Mouse (Mus musculus) layer of hippocampus, postnatal 10 days (tissue): ENCODE measurements around the gene Agap1. TPM values are rescaled to one million over a fixed set of nuclear protein-coding genes. Genes with fewer than 3 reads are reported as not detected.
A peak's percentile ranks its signal among the peaks of the same experiment; 100 is the strongest.

Source experiments
- DNase-seq, 2 experiments: peaks; one replicate each; pipeline ENCODE4 v3.0.0; 2021; ENCODE audit warnings: low spot score in 2 of 2
- total RNA-seq, 2 experiments: library from RNA; stranded (reverse); gene quantifications; 2 replicates each; pipeline ENCODE4 v1.2.3; 2021

The Agap1 gene
- total RNA-seq, 2 experiments from 2014 or later = 313 to 315 TPM

DNA sequence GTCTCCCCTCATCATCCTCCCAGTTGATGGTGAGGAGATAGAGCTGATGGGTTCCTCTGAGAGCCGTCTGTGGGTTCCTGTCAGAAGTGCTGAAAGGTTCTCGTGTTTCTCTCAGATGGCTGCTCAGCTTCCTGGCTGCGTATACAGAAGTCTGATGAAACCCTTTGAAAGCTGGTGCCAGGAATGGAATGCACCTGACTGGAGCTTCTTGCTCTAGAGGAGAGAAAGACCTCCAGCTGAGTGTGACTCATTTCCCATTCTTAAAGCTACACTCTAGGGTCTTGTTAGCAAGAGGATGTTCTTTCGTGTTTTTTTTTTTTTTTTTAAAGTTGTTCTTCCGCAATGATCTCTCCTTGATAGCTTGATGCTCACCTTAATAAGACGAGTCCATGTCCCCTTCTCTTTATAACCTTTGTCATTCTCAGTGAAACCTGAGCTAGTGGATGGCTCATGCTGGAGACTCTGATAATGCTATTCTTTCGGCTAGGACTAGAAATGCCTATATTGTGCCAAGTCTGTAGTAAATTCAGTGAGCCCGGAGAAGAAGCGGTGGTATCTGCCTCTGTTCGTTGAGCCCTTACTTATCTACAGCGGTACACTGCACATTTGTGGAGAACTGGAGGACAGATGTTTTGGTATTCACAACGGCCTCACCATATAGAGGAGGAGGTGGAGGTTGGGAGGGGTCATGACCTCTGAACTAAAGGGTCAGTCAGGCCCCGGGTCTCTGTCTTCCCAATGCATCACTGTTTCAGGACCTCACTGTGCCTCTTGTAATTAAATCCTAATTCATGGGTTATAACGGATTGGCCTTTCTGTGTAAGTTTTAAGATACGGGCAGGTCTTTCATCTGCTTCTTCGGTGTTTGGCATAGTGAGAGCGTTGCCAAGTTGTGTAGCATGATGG is 2.8 kb downstream of the Agap1 start:
- DNase-seq = no peak

GRCm38 (mm10) chr1:89461881-89462280 is 7.3 kb downstream of the Agap1 start:
- no peak for DNase-seq

- no peak for DNase-seq
These were observed 8.5 kb downstream of the Agap1 start for GRCm38 (mm10) chr1:89463138-89463537.

- DNase-seq = peak; percentile 38 to 43
These were observed 10.9 kb downstream of the Agap1 start for GRCm38 (mm10) chr1:89465417-89466002.

DNA sequence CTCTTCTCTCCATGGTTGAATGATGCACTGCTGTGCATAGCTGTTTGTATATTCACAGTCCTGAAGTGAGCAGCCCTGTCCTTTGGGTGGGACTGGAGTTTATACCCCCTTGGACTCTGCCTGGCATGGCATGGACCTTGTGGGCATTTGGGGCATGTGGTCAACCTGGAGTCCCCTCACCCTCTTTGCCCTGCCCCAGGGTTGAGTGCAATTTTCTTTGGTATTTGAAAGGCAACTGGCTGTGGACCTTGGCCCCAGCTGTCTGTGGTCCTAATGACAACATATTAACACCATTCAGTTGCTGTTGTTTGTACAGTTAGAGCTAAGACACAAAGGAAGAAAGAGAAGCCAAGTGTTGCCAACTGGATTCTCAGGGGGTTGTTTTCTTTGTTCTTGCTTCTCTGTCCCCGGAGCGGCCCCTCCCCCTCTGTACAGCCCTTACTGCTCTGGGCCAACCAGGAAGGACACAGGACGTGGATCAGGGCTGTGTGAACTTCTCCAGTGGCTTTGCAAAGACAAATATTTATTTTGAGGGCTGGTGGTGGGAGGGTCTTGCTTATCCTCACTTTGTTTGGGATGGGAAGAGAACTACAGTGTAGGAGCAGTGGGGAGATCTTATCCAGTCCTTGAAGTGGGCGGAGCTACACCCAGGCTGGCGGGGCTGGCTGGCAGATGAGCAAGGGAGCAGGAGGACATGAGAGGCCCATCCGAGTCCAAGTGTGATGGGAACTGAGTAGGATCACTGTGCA is 12.9 kb downstream of the Agap1 start:
- DNase-seq = no peak

DNA sequence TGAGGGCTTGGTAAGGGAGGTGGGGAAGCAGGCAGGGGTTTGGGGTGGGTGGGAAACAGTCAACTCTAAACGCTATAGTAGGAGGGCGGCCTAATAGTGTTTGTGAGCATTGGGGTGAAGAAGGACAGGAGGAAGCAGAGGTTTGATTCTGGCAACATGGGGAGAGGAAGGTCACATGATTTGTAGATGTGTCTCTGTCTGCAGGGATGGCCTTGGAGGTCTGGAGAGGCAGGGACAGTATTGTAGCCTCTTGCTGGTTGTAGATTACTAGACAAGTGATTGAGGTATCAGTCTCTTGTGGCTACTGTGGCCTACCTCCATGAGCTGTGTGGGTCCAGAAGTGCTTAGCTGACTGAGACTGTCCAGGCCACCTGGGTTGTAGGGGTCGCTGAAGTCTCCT is 13.5 kb downstream of the Agap1 start:
- DNase-seq = no peak

DNA sequence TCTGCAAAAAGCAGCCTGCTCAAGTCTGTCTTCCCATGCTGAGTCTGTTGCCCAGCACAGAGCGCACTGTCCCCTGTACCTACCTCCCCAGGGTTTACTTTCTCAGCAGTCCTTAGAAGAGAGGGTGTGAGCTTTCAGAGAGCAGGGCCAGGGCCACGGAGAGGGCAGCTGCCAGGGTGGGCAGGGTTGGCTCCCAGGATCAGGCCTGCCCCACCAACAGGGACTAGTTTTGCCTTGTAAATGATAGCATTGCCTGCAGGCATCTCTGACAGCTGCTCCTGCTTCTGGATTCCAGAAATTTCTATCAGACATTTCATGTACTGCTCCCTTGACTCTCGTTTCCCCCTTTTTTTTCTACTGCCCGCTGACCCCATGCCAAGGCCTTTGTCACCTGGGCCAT is 16.8 kb downstream of the Agap1 start:
- no peak for DNase-seq

- DNase-seq = no peak
These were observed 17.3 kb downstream of the Agap1 start for GRCm38 (mm10) chr1:89471891-89472290.

DNA sequence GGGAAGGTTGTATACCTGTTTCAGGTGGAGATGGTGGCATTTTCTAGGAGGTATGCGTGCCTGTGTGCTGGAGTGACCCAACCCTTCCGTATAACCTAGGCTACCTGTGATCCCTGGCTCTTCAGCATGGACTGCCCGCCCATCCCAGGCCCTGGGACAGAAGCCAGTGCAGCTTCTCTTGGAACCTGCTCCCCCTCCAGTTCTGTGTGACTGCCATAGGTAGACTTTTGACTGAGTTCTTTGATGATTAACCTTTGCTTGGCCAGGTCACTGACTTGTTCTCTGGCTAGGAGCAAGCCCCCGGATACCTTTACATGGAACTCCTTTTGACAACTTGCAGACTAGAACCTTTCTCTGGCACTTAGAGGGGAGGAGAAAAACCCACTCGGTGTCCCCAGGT is 19.3 kb downstream of the Agap1 start:
- DNase-seq = no peak

GRCm38 (mm10) chr1:89474853-89475252 is 20.2 kb downstream of the Agap1 start:
- no peak for DNase-seq

DNA sequence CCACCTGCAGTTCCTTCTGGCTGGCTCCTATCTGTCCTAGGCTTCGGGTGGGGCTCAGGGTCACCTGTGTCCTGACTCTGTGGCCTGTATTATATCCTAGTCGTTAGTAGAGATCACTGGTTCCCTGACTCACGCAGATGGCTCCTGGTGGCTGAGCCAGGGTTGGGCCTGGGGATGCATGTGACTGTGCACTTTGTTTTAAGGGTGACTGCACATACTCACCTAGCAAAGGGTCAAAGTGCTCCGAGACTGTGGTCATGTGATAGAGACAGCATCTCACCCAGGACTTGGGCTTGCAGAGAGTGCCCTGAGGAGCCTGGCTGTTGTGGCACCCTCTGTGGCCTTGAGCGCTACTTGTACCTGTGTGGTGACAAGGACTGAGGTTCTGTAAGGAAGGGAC is 22.4 kb downstream of the Agap1 start:
- DNase-seq = no peak

- no peak for DNase-seq
These were observed 24.2 kb downstream of the Agap1 start for GRCm38 (mm10) chr1:89478571-89479460.

DNA sequence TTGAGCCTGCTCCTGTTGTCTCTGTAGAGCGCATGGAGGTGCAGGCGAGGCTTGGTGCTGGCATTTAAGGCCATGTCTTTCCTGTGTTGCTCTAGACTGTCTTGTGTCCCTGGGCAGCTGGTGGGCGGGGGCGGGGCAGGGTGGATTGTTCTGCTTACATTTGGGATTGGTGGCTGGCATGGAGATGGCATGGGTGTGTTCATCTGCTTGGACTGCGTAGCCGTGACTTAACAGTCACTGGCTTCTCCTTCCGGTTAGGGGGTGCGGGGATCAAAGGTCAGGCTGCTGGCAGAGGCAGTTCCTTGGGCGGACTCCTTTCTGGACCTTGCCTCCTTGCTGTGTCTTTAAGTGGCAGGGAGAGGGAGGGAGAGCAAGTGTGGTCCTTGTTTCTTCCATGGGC is 26.5 kb downstream of the Agap1 start:
- no peak for DNase-seq

GRCm38 (mm10) chr1:89482812-89483211 is 28.2 kb downstream of the Agap1 start:
- no peak for DNase-seq

GRCm38 (mm10) chr1:89486891-89487290 is 32.3 kb downstream of the Agap1 start:
- DNase-seq = no peak

DNA sequence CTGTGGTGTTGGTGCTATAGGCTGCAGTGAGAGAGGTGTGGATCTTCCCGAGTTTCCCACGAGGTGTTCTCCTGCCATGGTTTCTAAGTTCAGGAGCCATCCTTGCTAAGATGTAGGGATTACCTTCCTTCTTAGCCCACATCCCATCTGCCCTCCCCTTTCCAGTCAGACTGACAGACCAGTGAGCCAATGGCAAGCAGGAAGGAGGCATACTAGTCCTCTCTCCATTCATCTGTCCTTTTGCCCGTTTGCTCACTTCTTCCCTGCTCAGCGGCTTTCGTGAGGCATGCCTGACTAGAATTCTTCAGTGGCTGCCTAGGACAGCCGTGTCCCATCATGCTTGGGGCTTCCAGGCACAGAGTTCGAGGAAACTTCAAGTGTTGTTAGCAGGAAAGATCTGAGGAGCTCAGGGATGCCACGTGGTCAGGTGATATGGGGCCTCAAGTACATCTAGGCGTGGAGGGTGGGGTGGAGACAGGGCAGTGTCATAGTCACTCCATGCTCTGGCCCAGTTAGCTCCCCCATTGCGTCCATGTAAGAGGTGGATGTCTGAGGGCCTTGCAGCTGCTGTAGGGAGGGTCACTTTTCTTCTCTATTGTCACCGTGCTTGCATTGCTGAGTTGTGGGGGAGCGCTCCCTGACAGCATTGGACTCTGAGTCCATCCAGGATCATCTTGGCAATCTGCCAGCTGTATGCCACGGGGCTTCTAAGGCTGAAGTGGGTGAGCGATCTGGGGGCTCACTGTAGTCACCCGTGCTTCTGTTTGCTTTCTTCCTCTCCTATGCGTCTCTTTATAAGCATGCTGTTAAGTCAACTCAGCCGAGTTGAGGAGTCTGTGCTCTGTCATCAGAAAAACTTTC is 34.7 kb downstream of the Agap1 start:
- no peak for DNase-seq

DNA sequence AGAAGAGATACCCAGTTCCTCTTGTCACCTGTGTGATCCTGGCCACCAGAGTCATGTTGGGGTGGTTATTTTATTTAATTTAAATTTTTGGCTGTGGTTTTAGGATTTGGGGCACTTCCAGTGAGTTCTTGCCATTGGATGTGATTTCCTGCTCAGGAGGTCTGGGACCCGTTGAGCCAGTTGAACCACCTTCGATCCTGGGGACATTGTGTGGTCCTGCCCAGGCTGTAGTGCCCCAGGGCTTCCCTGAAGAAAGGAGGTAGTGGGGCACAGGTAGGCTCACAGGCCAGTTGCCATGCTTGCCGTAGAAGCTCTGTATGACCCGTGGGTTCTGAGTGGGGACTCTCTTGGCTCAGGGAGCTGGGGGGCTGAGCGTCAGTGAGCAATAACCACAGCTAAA is 38.6 kb downstream of the Agap1 start:
- DNase-seq = no peak

- no peak for DNase-seq
These were observed 40.2 kb downstream of the Agap1 start for GRCm38 (mm10) chr1:89494816-89495215.

- DNase-seq = no peak
These were observed 41.6 kb downstream of the Agap1 start for GRCm38 (mm10) chr1:89496204-89496603.

- DNase-seq = no peak
These were observed 46.3 kb downstream of the Agap1 start for GRCm38 (mm10) chr1:89500925-89501324.
